Mouse (Mus musculus) intestine, embryonic 14.5 days (tissue): ENCODE measurements around the gene Fmo6. TPM values are rescaled to one million over a fixed set of nuclear protein-coding genes. Genes with fewer than 3 reads are reported as not detected.

Experiments
- ATAC-seq: fragments of 200-750 bp; cut with Nextera tagmentation; replicated peaks from 2 replicates; pipeline ENCODE4 v1.8.0; 2017; ENCODE audit warnings: low read depth, moderate number of reproducible peaks, moderate TSS enrichment, moderate library complexity; ENCODE audit not compliant: low FRiP score, low TSS enrichment
- DNase-seq: peaks from one replicate; pipeline ENCODE4 v3.0.0-alpha.2; 2018; ENCODE audit warnings: low spot score
- H3K27ac ChIP-seq: fragments of 300-500 bp; sonication (generic); 2 replicates; pipeline ENCODE4 v1.5.1; 2014; ENCODE audit warnings: low read depth, mild to moderate bottlenecking, control low read depth
- H3K27me3 ChIP-seq: fragments of 300-500 bp; sonication (generic); replicated peaks from 2 replicates; pipeline ENCODE4 v1.6.1; 2014; ENCODE audit warnings: low read length, control low read depth; ENCODE audit not compliant: control insufficient read depth, insufficient read depth
- H3K36me3 ChIP-seq: fragments of 300-500 bp; sonication (generic); 2 replicates; pipeline ENCODE4 v1.6.1; 2014; ENCODE audit warnings: low read length, control low read depth; ENCODE audit not compliant: control insufficient read depth, insufficient read depth
- H3K4me1 ChIP-seq: fragments of 300-500 bp; sonication (generic); replicated peaks from 2 replicates; pipeline ENCODE4 v1.6.1; 2014; ENCODE audit warnings: low read length, control low read depth, mixed read lengths; ENCODE audit not compliant: control insufficient read depth, insufficient read depth
- H3K4me2 ChIP-seq: fragments of 300-500 bp; sonication (generic); 2 replicates; pipeline ENCODE4 v1.6.1; 2014; ENCODE audit warnings: low read length
- H3K4me3 ChIP-seq: fragments of 300-500 bp; sonication (generic); 2 replicates; pipeline ENCODE4 v1.5.1; 2014; ENCODE audit warnings: low read depth, low read length, control low read depth, mixed read lengths
- H3K9ac ChIP-seq: fragments of 300-500 bp; sonication (generic); 2 replicates; pipeline ENCODE4 v1.6.1; 2014; ENCODE audit warnings: mild to moderate bottlenecking, low read length
- H3K9me3 ChIP-seq: fragments of 300-500 bp; sonication (generic); 2 replicates; pipeline ENCODE4 v1.6.1; 2016; ENCODE audit warnings: low read length, control low read depth; ENCODE audit not compliant: control insufficient read depth
- WGBS: fragments of 180-500 bp; shearing (Covaris S2); extraction: QIAGEN DNeasy Blood & Tissue Kit; methylation state at CpG from one replicate; pipeline ENCODE4 v1.1.7; 2014; 5-methylcytosine and 5-hydroxymethylcytosine counted together
- polyA plus RNA-seq: library from polyadenylated mRNA; unstranded; fragments of >200 nt; fragmentation: Nextera tagmentation; extraction: Ambion mirVana; gene quantifications from 2 replicates; pipeline ENCODE4 v1.2.1, GENCODE M21; 2014

The Fmo6 gene
- polyA plus RNA-seq, 1 experiment from 2014 or later: 0.08 TPM

DNA sequence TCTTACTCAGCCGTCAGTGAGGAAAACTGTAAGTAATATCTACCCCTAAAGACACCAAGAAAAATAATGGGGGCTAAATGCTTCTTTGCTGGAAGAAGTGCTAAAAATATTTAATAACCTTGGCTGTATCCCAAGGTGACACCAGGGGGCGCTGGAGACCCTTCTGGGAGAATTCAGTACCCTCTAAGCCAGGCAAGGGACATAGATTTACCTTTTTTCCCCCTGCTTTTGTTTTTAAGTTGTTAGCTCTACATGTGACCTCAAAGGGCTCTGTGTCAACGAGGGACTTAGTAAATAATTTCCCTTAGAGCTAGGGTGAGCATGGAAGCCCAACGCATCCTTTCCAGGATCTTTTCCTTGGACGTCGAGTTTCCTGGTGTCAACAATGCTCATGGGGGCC is 41.4 kb downstream of the Fmo6 start:
- H3K4me3 ChIP-seq: no peak overlapping the region
- H3K4me1 ChIP-seq: 0 out of 2 replicates have a peak, but pooled peaks cover 7% of the 10 kb centered on the region
- peak; percentile 87 for DNase-seq
- H3K27ac ChIP-seq: no peak overlapping the region
- H3K9me3 ChIP-seq: no peaks in the 10 kb centered on the region
- WGBS: 43% methylated on average over 6 of the region's 6 CpGs
- no peak overlapping the region for H3K4me2 ChIP-seq
- no peaks in the 10 kb centered on the region for H3K36me3 ChIP-seq
- no peaks in the 10 kb centered on the region for H3K27me3 ChIP-seq
- H3K9ac ChIP-seq: no peak overlapping the region
- ATAC-seq: no peak

DNA sequence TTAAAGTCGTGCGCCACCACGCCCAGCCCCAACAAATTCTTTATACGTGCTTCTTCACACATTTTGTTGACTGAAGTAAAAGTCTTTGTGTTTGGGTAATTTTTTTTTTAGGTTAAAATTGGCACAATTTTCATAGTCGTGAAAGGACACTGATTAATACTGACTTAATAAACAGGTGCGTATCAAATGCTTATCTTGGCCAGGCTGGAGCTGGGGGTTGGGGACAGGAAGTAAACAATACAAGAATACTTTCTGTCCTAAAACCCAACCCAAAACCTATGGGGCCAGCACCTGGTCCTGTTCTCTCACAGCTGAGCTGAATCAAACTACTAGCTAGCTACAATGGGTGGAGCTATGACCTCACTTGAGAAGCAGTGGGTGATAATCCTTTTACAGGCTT is 44.3 kb downstream of the Fmo6 start:
- H3K4me3 ChIP-seq: no peak overlapping the region
- H3K4me2 ChIP-seq: no peak overlapping the region
- no peaks in the 10 kb centered on the region for H3K27me3 ChIP-seq
- H3K4me1 ChIP-seq: 0 out of 2 replicates have a peak, but pooled peaks cover 7% of the 10 kb centered on the region
- DNase-seq (no peak), ATAC-seq (no peak)
- 86% methylated on average over 6 of the region's 6 CpGs for WGBS
- no peaks in the 10 kb centered on the region for H3K9me3 ChIP-seq
- H3K36me3 ChIP-seq: no peaks in the 10 kb centered on the region
- H3K27ac ChIP-seq: no peak overlapping the region
- no peak overlapping the region for H3K9ac ChIP-seq

GRCm38 (mm10) chr1:162891980-162892451 is 45.3 kb downstream of the Fmo6 start:
- H3K27ac ChIP-seq: no peak overlapping the region
- no peak overlapping the region for H3K4me2 ChIP-seq
- H3K36me3 ChIP-seq: no peaks in the 10 kb centered on the region
- H3K9me3 ChIP-seq: no peaks in the 10 kb centered on the region
- ATAC-seq: no peak; the same call in 1 of the 2 replicates
- H3K4me1 ChIP-seq: 0 out of 2 replicates have a peak, but pooled peaks cover 7% of the 10 kb centered on the region
- 28% methylated on average over 6 of the region's 6 CpGs for WGBS
- H3K9ac ChIP-seq: no peak overlapping the region
- H3K27me3 ChIP-seq: no peaks in the 10 kb centered on the region
- H3K4me3 ChIP-seq: no peak overlapping the region
- no peak for DNase-seq

GRCm38 (mm10) chr1:162888646-162889045 is 48.7 kb downstream of the Fmo6 start:
- no peak overlapping the region for H3K4me3 ChIP-seq
- WGBS: 84% methylated on average over 12 of the region's 12 CpGs
- H3K9me3 ChIP-seq: no peaks in the 10 kb centered on the region
- H3K4me1 ChIP-seq: 0 out of 2 replicates have a peak, but pooled peaks cover 7% of the 10 kb centered on the region
- H3K4me2 ChIP-seq: no peak overlapping the region
- H3K27me3 ChIP-seq: no peaks in the 10 kb centered on the region
- DNase-seq (no peak), ATAC-seq (no peak)
- no peak overlapping the region for H3K9ac ChIP-seq
- no peak overlapping the region for H3K27ac ChIP-seq
- H3K36me3 ChIP-seq: no peaks in the 10 kb centered on the region

DNA sequence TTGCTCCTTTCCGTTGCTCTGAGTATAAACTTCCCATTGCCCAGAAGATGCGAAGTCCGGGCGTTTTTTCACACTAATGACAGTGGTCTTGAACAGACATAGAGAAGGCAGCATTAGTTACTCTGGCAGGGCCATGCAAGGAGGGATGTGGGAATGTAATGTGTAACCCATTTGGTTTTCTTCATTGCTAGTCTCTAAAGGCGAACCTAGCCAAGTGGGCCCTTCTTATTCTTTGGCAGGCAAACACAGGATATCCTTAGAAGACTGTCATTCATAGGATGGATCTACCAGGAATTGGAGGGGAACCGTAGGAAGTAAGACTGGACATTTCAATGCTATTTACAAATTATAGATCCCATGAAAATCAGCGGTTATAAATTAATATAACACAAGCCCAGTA is 49.7 kb downstream of the Fmo6 start:
- Histone ChIP-seq H3K4me3 (no peak overlapping the region), H3K9me3 (no peaks in the 10 kb centered on the region), H3K27me3 (no peaks in the 10 kb centered on the region), H3K4me2 (no peak overlapping the region), H3K36me3 (no peaks in the 10 kb centered on the region), H3K27ac (no peak overlapping the region), H3K9ac (no peak overlapping the region), H3K4me1 (0 out of 2 replicates have a peak, but pooled peaks cover 7% of the 10 kb centered on the region)
- DNase-seq: no peak
- 90% methylated on average over 7 of the region's 7 CpGs for WGBS
- no peak for ATAC-seq

DNA sequence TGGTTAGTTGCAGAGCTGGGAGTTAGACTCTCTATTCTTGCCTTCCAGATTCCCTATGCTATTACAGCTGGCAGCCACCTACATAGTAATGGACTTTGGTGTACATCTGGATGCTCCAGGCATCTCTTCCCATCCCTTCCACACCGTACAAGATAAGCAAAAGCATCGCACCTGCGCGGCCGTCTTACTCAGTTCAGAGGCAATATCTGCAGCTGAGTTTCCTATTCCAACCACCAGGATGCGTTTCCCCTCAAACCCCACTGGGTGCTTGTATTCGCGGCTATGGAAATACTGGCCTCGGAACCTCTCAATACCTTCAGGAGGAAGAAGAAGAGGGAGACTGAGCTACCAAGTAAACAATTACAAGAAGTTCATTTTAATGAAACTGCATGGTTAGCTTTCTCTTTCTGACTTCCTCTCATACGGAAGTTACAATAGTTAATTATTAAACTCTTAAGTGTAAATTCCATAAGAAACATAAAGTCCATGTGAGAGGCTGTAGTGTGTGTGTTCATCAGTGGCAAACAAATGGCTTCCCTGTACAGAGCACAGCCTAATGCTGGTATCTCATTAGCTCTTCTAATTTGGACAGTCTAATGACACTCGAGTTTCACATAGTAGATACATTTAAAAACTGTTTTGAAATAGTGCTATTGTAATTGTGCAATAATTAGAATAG is 51.0 kb downstream of the Fmo6 start:
- no peak for DNase-seq
- H3K4me2 ChIP-seq: no peak overlapping the region
- H3K27me3 ChIP-seq: no peaks in the 10 kb centered on the region
- no peaks in the 10 kb centered on the region for H3K9me3 ChIP-seq
- no peak overlapping the region for H3K27ac ChIP-seq
- H3K4me3 ChIP-seq: no peak overlapping the region
- no peak overlapping the region for H3K9ac ChIP-seq
- no peaks in the 10 kb centered on the region for H3K36me3 ChIP-seq
- no peaks in the 10 kb centered on the region for H3K4me1 ChIP-seq
- ATAC-seq: 0 out of 2 replicates have a peak, but pooled peaks have one; percentile 58
- 82% methylated on average over 11 of the region's 11 CpGs for WGBS

GRCm38 (mm10) chr1:162882681-162883080 is 54.6 kb downstream of the Fmo6 start:
- no peak for DNase-seq
- WGBS: 79% methylated on average over 4 of the region's 4 CpGs

DNA sequence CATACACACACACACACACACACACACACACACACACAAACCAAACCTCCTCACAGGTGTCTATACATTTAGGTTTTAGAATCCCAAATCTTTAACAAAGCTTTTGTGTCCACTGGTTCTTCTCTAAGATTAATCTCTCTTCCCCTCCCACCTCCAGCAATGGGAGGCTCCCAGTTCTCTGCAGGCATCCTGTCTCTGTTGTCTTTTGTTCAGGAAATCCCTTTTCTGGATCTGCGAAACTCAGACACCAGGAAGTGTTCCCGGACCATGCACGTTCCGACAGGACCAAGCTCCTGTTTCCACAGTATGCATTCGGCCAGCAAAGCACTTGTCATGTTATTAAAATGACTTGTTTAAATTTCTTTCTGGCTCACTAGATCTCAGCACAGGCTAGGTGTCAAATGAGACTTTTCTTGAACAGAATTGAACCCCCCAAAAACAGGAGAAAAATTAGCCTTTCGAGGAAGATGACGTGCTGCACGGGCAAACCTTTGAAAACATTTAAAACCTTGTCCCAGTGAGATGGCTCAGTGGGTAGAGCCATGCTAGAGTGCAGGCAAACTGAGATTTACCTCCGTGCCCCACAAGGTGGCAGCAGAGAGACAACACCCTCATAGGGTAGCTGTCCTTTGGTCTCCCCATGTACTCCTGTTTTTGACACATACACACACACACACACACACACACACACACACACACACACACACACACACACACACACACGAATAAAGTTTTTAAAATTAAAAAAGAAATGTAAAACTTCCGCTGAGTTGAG is 57.5 kb downstream of the Fmo6 start:
- no peak overlapping the region for H3K4me2 ChIP-seq
- H3K27me3 ChIP-seq: no peaks in the 10 kb centered on the region
- no peaks in the 10 kb centered on the region for H3K4me1 ChIP-seq
- no peak for ATAC-seq
- no peak overlapping the region for H3K9ac ChIP-seq
- H3K9me3 ChIP-seq: no peaks in the 10 kb centered on the region
- DNase-seq: no peak
- no peaks in the 10 kb centered on the region for H3K36me3 ChIP-seq
- no peak overlapping the region for H3K27ac ChIP-seq
- no peak overlapping the region for H3K4me3 ChIP-seq
- 63% methylated on average over 11 of the region's 11 CpGs for WGBS

More at GRCm38 (mm10) chr1:162882681-162883080, 54.6 kb downstream of the Fmo6 start:
- Histone ChIP-seq H3K9ac (no peak overlapping the region), H3K9me3 (no peaks in the 10 kb centered on the region), H3K27ac (no peak overlapping the region), H3K36me3 (no peaks in the 10 kb centered on the region), H3K27me3 (no peaks in the 10 kb centered on the region), H3K4me2 (no peak overlapping the region), H3K4me1 (no peaks in the 10 kb centered on the region), H3K4me3 (no peak overlapping the region)
- no peak for ATAC-seq
